Mouse (Mus musculus) lung, postnatal 0 days (tissue): ENCODE measurements around the gene Ddr1.

ENCODE experiments used
- CTCF ChIP-seq: IDR thresholded peaks from 2 replicates; pipeline ENCODE4 v1.5.1; 2016; ENCODE audit warnings: antibody characterized with exemption, mild to moderate bottlenecking
- EP300 ChIP-seq: IDR thresholded peaks from 2 replicates; pipeline ENCODE4 v1.6.1; 2016; ENCODE audit warnings: antibody characterized with exemption, mild to moderate bottlenecking, control low read depth

DNA sequence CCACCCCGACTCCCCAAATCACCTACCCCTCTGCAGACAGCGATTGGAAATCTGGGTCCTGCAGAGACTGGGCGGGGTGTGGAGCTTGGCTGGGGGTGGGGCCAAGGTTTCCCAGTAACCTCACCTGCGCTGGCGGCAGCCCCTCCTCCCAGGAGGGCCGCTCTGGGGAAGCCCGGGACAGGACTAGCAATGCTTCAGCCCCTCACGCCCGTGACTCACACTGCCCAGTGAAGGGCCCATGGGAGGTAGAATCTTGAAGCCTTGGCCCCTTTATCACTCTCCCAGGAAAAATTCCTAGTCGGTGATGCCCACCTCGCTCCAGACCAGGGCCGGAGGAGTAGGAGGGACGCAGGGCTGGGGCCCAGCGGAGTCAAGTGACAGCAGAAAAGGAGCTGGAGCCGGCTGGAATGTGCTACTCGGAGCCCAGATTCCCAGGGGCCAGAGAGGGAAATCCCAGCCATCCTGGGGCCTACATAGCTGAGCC, 2.4 kb downstream of the Ddr1 start:
- no peak for TF ChIP-seq CTCF
- no peak for TF ChIP-seq EP300
